Mouse (Mus musculus): Measurements from ENCODE around the gene Treml1. TPM values are rescaled to one million over a fixed set of nuclear protein-coding genes. Genes with fewer than 3 reads are reported as not detected.
"Not testable (repeated sequence)": the region's sequence is repeated elsewhere in the genome, so short reads cannot be mapped to it uniquely, and the experiment has no call there.

Treml1 gene
- polyA plus RNA-seq, 1 experiment from 2014 or later, result 2.9 TPM

- Histone ChIP-seq H3K27me3 (ENCODE audit: control insufficient read depth, insufficient read depth, low read length) (no peaks in the 10 kb centered on the region), H3K4me3 (ENCODE audit: low read depth, low read length) (no peak overlapping the region), H3K9me3 (ENCODE audit: control insufficient read depth, low read length) (no peaks in the 10 kb centered on the region), H3K4me2 (no peak overlapping the region), H3K4me1 (ENCODE audit: control insufficient read depth, insufficient read depth, low read length) (no peaks in the 10 kb centered on the region), H3K9ac (ENCODE audit: low read length) (no peak overlapping the region), H3K27ac (ENCODE audit: low read depth, low read length) (no peak overlapping the region), H3K36me3 (ENCODE audit: control insufficient read depth, insufficient read depth, low read length) (no peaks in the 10 kb centered on the region)
- ATAC-seq (ENCODE audit: low FRiP score), result no peak
- DNase-seq (ENCODE audit: low spot score, missing footprints), result no peak
- WGBS, result 77% methylated on average over 4 of the region's 4 CpGs
Measured at GRCm38 (mm10) chr17:48346834-48347233, 12.9 kb upstream of the Treml1 start.

GRCm38 (mm10) chr17:48347287-48347686 lies 12.4 kb upstream of the Treml1 start:
- no peaks in the 10 kb centered on the region for H3K4me1 ChIP-seq (ENCODE audit: control insufficient read depth, insufficient read depth, low read length)
- H3K4me3 ChIP-seq (ENCODE audit: low read depth, low read length), result no peak overlapping the region
- ATAC-seq (ENCODE audit: low FRiP score), result no peak
- H3K4me2 ChIP-seq, result no peak overlapping the region
- no peak for DNase-seq (ENCODE audit: low spot score, missing footprints)
- H3K36me3 ChIP-seq (ENCODE audit: control insufficient read depth, insufficient read depth, low read length), result no peaks in the 10 kb centered on the region
- no peak overlapping the region for H3K27ac ChIP-seq (ENCODE audit: low read depth, low read length)
- H3K27me3 ChIP-seq (ENCODE audit: control insufficient read depth, insufficient read depth, low read length), result no peaks in the 10 kb centered on the region
- no peaks in the 10 kb centered on the region for H3K9me3 ChIP-seq (ENCODE audit: control insufficient read depth, low read length)
- WGBS, result 84% methylated on average over 2 of the region's 2 CpGs
- no peak overlapping the region for H3K9ac ChIP-seq (ENCODE audit: low read length)

GRCm38 (mm10) chr17:48350681-48351193 lies 9.0 kb upstream of the Treml1 start:
- H3K27ac ChIP-seq (ENCODE audit: low read depth, low read length), result no peak overlapping the region
- H3K27me3 ChIP-seq (ENCODE audit: control insufficient read depth, insufficient read depth, low read length), result no peaks in the 10 kb centered on the region
- H3K4me1 ChIP-seq (ENCODE audit: control insufficient read depth, insufficient read depth, low read length), result no peaks in the 10 kb centered on the region
- no peak overlapping the region for H3K4me3 ChIP-seq (ENCODE audit: low read depth, low read length)
- no peak overlapping the region for H3K4me2 ChIP-seq
- no peak overlapping the region for H3K9ac ChIP-seq (ENCODE audit: low read length)
- H3K36me3 ChIP-seq (ENCODE audit: control insufficient read depth, insufficient read depth, low read length), result no peaks in the 10 kb centered on the region
- ATAC-seq (ENCODE audit: low FRiP score), result no peak
- DNase-seq (ENCODE audit: low spot score, missing footprints), result no peak
- WGBS, result 67% methylated on average over 5 of the region's 5 CpGs
- H3K9me3 ChIP-seq (ENCODE audit: control insufficient read depth, low read length), result no peaks in the 10 kb centered on the region

- not testable (repeated sequence) for H3K27me3 ChIP-seq (ENCODE audit: control insufficient read depth, insufficient read depth, low read length); DNase-seq (ENCODE audit: low spot score, missing footprints); ATAC-seq (ENCODE audit: low FRiP score); H3K4me2 ChIP-seq; H3K36me3 ChIP-seq (ENCODE audit: control insufficient read depth, insufficient read depth, low read length); H3K27ac ChIP-seq (ENCODE audit: low read depth, low read length); H3K9me3 ChIP-seq (ENCODE audit: control insufficient read depth, low read length); H3K4me1 ChIP-seq (ENCODE audit: control insufficient read depth, insufficient read depth, low read length); H3K4me3 ChIP-seq (ENCODE audit: low read depth, low read length); H3K9ac ChIP-seq (ENCODE audit: low read length)
- WGBS, result 70% methylated on average over 7 of the region's 7 CpGs
Measured at GRCm38 (mm10) chr17:48352976-48353375, 6.7 kb upstream of the Treml1 start.

GRCm38 (mm10) chr17:48355822-48356221 lies 3.9 kb upstream of the Treml1 start:
- Histone ChIP-seq H3K4me3 (ENCODE audit: low read depth, low read length) (no peak overlapping the region), H3K27ac (ENCODE audit: low read depth, low read length) (no peak overlapping the region), H3K4me1 (ENCODE audit: control insufficient read depth, insufficient read depth, low read length) (no peaks in the 10 kb centered on the region), H3K36me3 (ENCODE audit: control insufficient read depth, insufficient read depth, low read length) (no peaks in the 10 kb centered on the region), H3K4me2 (no peak overlapping the region), H3K9ac (ENCODE audit: low read length) (no peak overlapping the region), H3K9me3 (ENCODE audit: control insufficient read depth, low read length) (no peaks in the 10 kb centered on the region), H3K27me3 (ENCODE audit: control insufficient read depth, insufficient read depth, low read length) (no peaks in the 10 kb centered on the region)
- no peak for ATAC-seq (ENCODE audit: low FRiP score)
- DNase-seq (ENCODE audit: low spot score, missing footprints), result no peak
- 92% methylated on average over 3 of the region's 3 CpGs for WGBS

GRCm38 (mm10) chr17:48357892-48358291 lies 1.8 kb upstream of the Treml1 start:
- H3K27ac ChIP-seq (ENCODE audit: low read depth, low read length), result no peak overlapping the region
- no peaks in the 10 kb centered on the region for H3K36me3 ChIP-seq (ENCODE audit: control insufficient read depth, insufficient read depth, low read length)
- no peak for ATAC-seq (ENCODE audit: low FRiP score)
- DNase-seq (ENCODE audit: low spot score, missing footprints), result no peak
- H3K4me2 ChIP-seq, result no peak overlapping the region
- 61% methylated on average over 2 of the region's 2 CpGs for WGBS
- no peak overlapping the region for H3K4me3 ChIP-seq (ENCODE audit: low read depth, low read length)
- H3K9me3 ChIP-seq (ENCODE audit: control insufficient read depth, low read length), result no peaks in the 10 kb centered on the region
- no peak overlapping the region for H3K9ac ChIP-seq (ENCODE audit: low read length)
- no peaks in the 10 kb centered on the region for H3K4me1 ChIP-seq (ENCODE audit: control insufficient read depth, insufficient read depth, low read length)
- no peaks in the 10 kb centered on the region for H3K27me3 ChIP-seq (ENCODE audit: control insufficient read depth, insufficient read depth, low read length)

GRCm38 (mm10) chr17:48360462-48360861 lies 746 bp downstream of the Treml1 start:
- no peak overlapping the region for H3K27ac ChIP-seq (ENCODE audit: low read depth, low read length)
- 84% methylated on average over 4 of the region's 4 CpGs for WGBS
- no peaks in the 10 kb centered on the region for H3K4me1 ChIP-seq (ENCODE audit: control insufficient read depth, insufficient read depth, low read length)
- H3K27me3 ChIP-seq (ENCODE audit: control insufficient read depth, insufficient read depth, low read length), result no peaks in the 10 kb centered on the region
- ATAC-seq (ENCODE audit: low FRiP score) (no peak), DNase-seq (ENCODE audit: low spot score, missing footprints) (no peak)
- no peaks in the 10 kb centered on the region for H3K9me3 ChIP-seq (ENCODE audit: control insufficient read depth, low read length)
- no peak overlapping the region for H3K4me2 ChIP-seq
- H3K4me3 ChIP-seq (ENCODE audit: low read depth, low read length), result no peak overlapping the region
- no peak overlapping the region for H3K9ac ChIP-seq (ENCODE audit: low read length)
- no peaks in the 10 kb centered on the region for H3K36me3 ChIP-seq (ENCODE audit: control insufficient read depth, insufficient read depth, low read length)

GRCm38 (mm10) chr17:48362346-48362745 lies 2.6 kb downstream of the Treml1 start:
- Histone ChIP-seq H3K27ac (ENCODE audit: low read depth, low read length) (no peak overlapping the region), H3K4me3 (ENCODE audit: low read depth, low read length) (no peak overlapping the region), H3K4me1 (ENCODE audit: control insufficient read depth, insufficient read depth, low read length) (no peaks in the 10 kb centered on the region), H3K36me3 (ENCODE audit: control insufficient read depth, insufficient read depth, low read length) (no peaks in the 10 kb centered on the region), H3K27me3 (ENCODE audit: control insufficient read depth, insufficient read depth, low read length) (no peaks in the 10 kb centered on the region), H3K9me3 (ENCODE audit: control insufficient read depth, low read length) (no peaks in the 10 kb centered on the region), H3K4me2 (no peak overlapping the region), H3K9ac (ENCODE audit: low read length) (no peak overlapping the region)
- ATAC-seq (ENCODE audit: low FRiP score) (no peak), DNase-seq (ENCODE audit: low spot score, missing footprints) (no peak)
- 82% methylated on average over 3 of the region's 3 CpGs for WGBS

GRCm38 (mm10) chr17:48362966-48363365 lies 3.2 kb downstream of the Treml1 start:
- Histone ChIP-seq H3K9ac (ENCODE audit: low read length) (no peak overlapping the region), H3K36me3 (ENCODE audit: control insufficient read depth, insufficient read depth, low read length) (no peaks in the 10 kb centered on the region), H3K4me1 (ENCODE audit: control insufficient read depth, insufficient read depth, low read length) (no peaks in the 10 kb centered on the region), H3K4me2 (no peak overlapping the region), H3K9me3 (ENCODE audit: control insufficient read depth, low read length) (no peaks in the 10 kb centered on the region), H3K27me3 (ENCODE audit: control insufficient read depth, insufficient read depth, low read length) (no peaks in the 10 kb centered on the region), H3K4me3 (ENCODE audit: low read depth, low read length) (no peak overlapping the region), H3K27ac (ENCODE audit: low read depth, low read length) (no peak overlapping the region)
- DNase-seq (ENCODE audit: low spot score, missing footprints), result no peak
- no peak for ATAC-seq (ENCODE audit: low FRiP score)
- WGBS, result 94% methylated on average over 8 of the region's 8 CpGs
